In the genomic region with DNA sequence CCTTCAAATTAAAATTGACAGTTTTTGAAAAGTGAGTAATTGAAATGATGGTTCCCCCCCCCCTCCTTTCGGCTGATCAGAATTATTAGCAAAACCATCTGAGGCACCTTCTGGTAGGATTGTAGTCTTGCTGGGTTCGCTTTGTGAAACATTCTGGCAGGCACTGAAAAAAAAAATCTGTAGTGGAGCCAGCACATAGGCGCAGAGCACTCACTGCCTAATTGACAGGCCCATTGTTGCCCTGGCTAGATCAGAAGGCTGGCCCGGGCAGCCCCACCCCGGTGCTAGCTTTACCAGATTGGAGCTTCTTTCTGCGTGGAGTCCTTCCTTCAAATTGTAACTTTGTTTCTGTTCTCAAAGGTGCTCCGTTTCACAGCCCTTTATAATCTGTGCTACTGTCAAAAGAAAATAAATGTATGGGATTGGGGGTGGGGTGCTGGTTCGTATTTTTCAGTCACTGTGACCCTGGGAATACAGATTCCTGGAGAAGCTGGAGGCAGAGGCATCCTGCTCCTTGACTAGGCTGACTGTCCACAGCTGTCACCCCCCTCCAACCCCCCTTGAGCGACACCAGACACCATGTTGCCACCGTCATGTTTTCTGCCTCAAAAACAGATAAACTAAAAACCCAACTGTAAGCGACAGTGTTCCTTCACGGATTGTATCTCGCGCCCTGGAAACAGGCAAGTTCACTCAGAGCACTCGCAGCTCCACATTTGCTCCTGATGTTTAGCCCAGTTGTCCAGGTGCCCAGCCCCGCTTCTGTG, we compare ENCODE assay signal across 12 mouse cellular contexts.
A peak's percentile ranks its signal among the peaks of the same experiment; 100 is the strongest.
DNase-seq lines count a peak whose midpoint lies in the region; ATAC-seq and TF ChIP-seq lines count a peak whose summit lies in the region.
"Had no signal": no experiment of that assay in that cellular context is flagged by ENCODE, and none has a peak within 500 bp of the region (broad histone marks: within the 10 kb centered on the region; RNA-seq: fewer than 3 reads in every experiment).

No protein-coding gene starts in this region.

- TF ChIP-seq CTCF in intestine, postnatal 0 days (IDR thresholded peaks at IDR 0.05; ENCODE audit: low read depth): no peak

- no peaks in the 10 kb centered on the region; the same call in none of the 2 replicates for H3K4me1 ChIP-seq in kidney, embryonic 14.5 days (ENCODE audit: control insufficient read depth, insufficient read depth, low read length)
- H3K4me1 ChIP-seq in embryonic facial prominence, embryonic 10.5 days: peaks cover 45% of the 10 kb centered on the region
- H3K4me1 ChIP-seq in hindbrain, embryonic 15.5 days (replicated peaks): peaks cover 35% of the 10 kb centered on the region
- peaks cover 23% of the 10 kb centered on the region for H3K4me1 ChIP-seq in midbrain, embryonic 16.5 days (ENCODE audit: control insufficient read depth, insufficient read depth, low read length)
- no peaks in the 10 kb centered on the region for H3K4me1 ChIP-seq in intestine, postnatal 0 days (replicated peaks; ENCODE audit: control insufficient read depth, insufficient read depth, low read length)
- H3K4me1 ChIP-seq: liver, embryonic 15.5 days; stomach, embryonic 15.5 days had no signal

- no peak for DNase-seq in kidney, adult 18-20 months
- DNase-seq in embryonic facial prominence, embryonic 10.5 days (ENCODE audit: low spot score): peak; percentile 44
- no peak for DNase-seq in right cerebral cortex, postnatal 36 days (ENCODE audit: low spot score in 2 of 2)
- DNase-seq in ovary, postnatal 10 days (ENCODE audit: low spot score): no peak
- DNase-seq: kidney, postnatal 14 days had no signal

- no peak overlapping the region for H3K4me3 ChIP-seq in kidney, embryonic 14.5 days (ENCODE audit: low read length)
- H3K4me3 ChIP-seq in embryonic facial prominence, embryonic 10.5 days: no peak overlapping the region
- no peak overlapping the region for H3K4me3 ChIP-seq in hindbrain, embryonic 15.5 days
- H3K4me3 ChIP-seq in midbrain, embryonic 16.5 days (ENCODE audit: low read depth, low read length): no peak overlapping the region
- H3K4me3 ChIP-seq in intestine, postnatal 0 days (ENCODE audit: low read depth, low read length): no peak overlapping the region
- H3K4me3 ChIP-seq: embryonic facial prominence, embryonic 13.5 days; liver, embryonic 15.5 days; stomach, embryonic 15.5 days had no signal

- H3K4me2 ChIP-seq in kidney, embryonic 14.5 days (replicated peaks; ENCODE audit: low read depth, low read length): no peak overlapping the region
- H3K4me2 ChIP-seq in hindbrain, embryonic 15.5 days: 0 out of 2 replicates have a peak overlapping the region, but pooled peaks have one; percentile 4
- H3K4me2 ChIP-seq in midbrain, embryonic 16.5 days (ENCODE audit: low read length): peak overlapping the region; percentile 15; the same call in 1 of the 2 replicates
- no peak overlapping the region for H3K4me2 ChIP-seq in intestine, postnatal 0 days (replicated peaks; ENCODE audit: low read depth)
- H3K4me2 ChIP-seq: embryonic facial prominence, embryonic 13.5 days; liver, embryonic 15.5 days; stomach, embryonic 15.5 days had no signal

- no peaks in the 10 kb centered on the region for H3K27me3 ChIP-seq in kidney, embryonic 14.5 days (ENCODE audit: control insufficient read depth, insufficient read depth, low read length)
- H3K27me3 ChIP-seq in embryonic facial prominence, embryonic 10.5 days (replicated peaks; ENCODE audit: low read depth, poor library complexity, severe bottlenecking): no peaks in the 10 kb centered on the region
- H3K27me3 ChIP-seq in hindbrain, embryonic 15.5 days: no peaks in the 10 kb centered on the region
- H3K27me3 ChIP-seq in midbrain, embryonic 16.5 days (ENCODE audit: control insufficient read depth, insufficient read depth, low read depth, low read length): no peaks in the 10 kb centered on the region
- H3K27me3 ChIP-seq in intestine, postnatal 0 days (replicated peaks; ENCODE audit: control insufficient read depth, insufficient read depth, low read length): no peaks in the 10 kb centered on the region
- H3K27me3 ChIP-seq: embryonic facial prominence, embryonic 13.5 days; liver, embryonic 15.5 days; stomach, embryonic 15.5 days had no signal

- no peak overlapping the region for H3K9ac ChIP-seq in kidney, embryonic 14.5 days (ENCODE audit: low read depth, low read length)
- no peak overlapping the region for H3K9ac ChIP-seq in hindbrain, embryonic 15.5 days
- no peak overlapping the region for H3K9ac ChIP-seq in midbrain, embryonic 16.5 days (ENCODE audit: low read depth, low read length)
- H3K9ac ChIP-seq in intestine, postnatal 0 days (ENCODE audit: low read depth, low read length): no peak overlapping the region
- H3K9ac ChIP-seq: embryonic facial prominence, embryonic 13.5 days; liver, embryonic 15.5 days; stomach, embryonic 15.5 days had no signal

- H3K9me3 ChIP-seq in kidney, embryonic 14.5 days (ENCODE audit: control insufficient read depth, low read length): no peaks in the 10 kb centered on the region
- H3K9me3 ChIP-seq in embryonic facial prominence, embryonic 10.5 days: no peaks in the 10 kb centered on the region
- H3K9me3 ChIP-seq in hindbrain, embryonic 15.5 days: no peaks in the 10 kb centered on the region
- H3K9me3 ChIP-seq in midbrain, embryonic 16.5 days (replicated peaks; ENCODE audit: control insufficient read depth, low read length, poor library complexity, severe bottlenecking): no peaks in the 10 kb centered on the region
- no peaks in the 10 kb centered on the region for H3K9me3 ChIP-seq in intestine, postnatal 0 days (ENCODE audit: control insufficient read depth)
- H3K9me3 ChIP-seq: embryonic facial prominence, embryonic 13.5 days; liver, embryonic 15.5 days; stomach, embryonic 15.5 days had no signal

- no peak overlapping the region for H3K27ac ChIP-seq in kidney, embryonic 14.5 days (ENCODE audit: low read depth, low read length)
- peak overlapping the region; percentile 37 for H3K27ac ChIP-seq in embryonic facial prominence, embryonic 10.5 days (replicated peaks)
- no peak overlapping the region for H3K27ac ChIP-seq in hindbrain, embryonic 15.5 days (replicated peaks)
- H3K27ac ChIP-seq in midbrain, embryonic 16.5 days (ENCODE audit: low read length): no peak overlapping the region
- no peak overlapping the region for H3K27ac ChIP-seq in intestine, postnatal 0 days (ENCODE audit: low read depth, low read length)
- H3K27ac ChIP-seq: embryonic facial prominence, embryonic 13.5 days; liver, embryonic 15.5 days; stomach, embryonic 15.5 days had no signal

- 59% methylated on average over 16 of the region's 16 CpGs for WGBS in kidney, embryonic 14.5 days
- 44% methylated on average over 16 of the region's 16 CpGs for WGBS in embryonic facial prominence, embryonic 10.5 days
- 29% methylated on average over 16 of the region's 16 CpGs for WGBS in hindbrain, embryonic 15.5 days
- WGBS in midbrain, embryonic 16.5 days: 26% methylated on average over 16 of the region's 16 CpGs
- 61% methylated on average over 16 of the region's 16 CpGs for WGBS in intestine, postnatal 0 days

- H3K36me3 ChIP-seq in kidney, embryonic 14.5 days (ENCODE audit: control insufficient read depth, insufficient read depth, low read length): no peaks in the 10 kb centered on the region
- H3K36me3 ChIP-seq in embryonic facial prominence, embryonic 10.5 days (replicated peaks): 0 out of 2 replicates have a peak, but pooled peaks cover 10% of the 10 kb centered on the region
- H3K36me3 ChIP-seq in hindbrain, embryonic 15.5 days: no peaks in the 10 kb centered on the region
- H3K36me3 ChIP-seq in midbrain, embryonic 16.5 days (ENCODE audit: control insufficient read depth, insufficient read depth, low read length): no peaks in the 10 kb centered on the region
- H3K36me3 ChIP-seq in intestine, postnatal 0 days (ENCODE audit: control insufficient read depth, insufficient read depth): no peaks in the 10 kb centered on the region
- H3K36me3 ChIP-seq: stomach, embryonic 15.5 days had no signal

- ATAC-seq in kidney, embryonic 14.5 days (ENCODE audit: low FRiP score, low TSS enrichment): 0 out of 2 replicates have a peak, but pooled peaks have one; percentile 53
- peak; percentile 58; the same call in 1 of the 2 replicates for ATAC-seq in hindbrain, embryonic 15.5 days (ENCODE audit: low FRiP score, low read depth)
- 0 out of 2 replicates have a peak, but pooled peaks have one; percentile 9 for ATAC-seq in midbrain, embryonic 16.5 days
- ATAC-seq in intestine, postnatal 0 days: no peak

Comparison
In these comparisons a context has a peak if more than half of its experiments do, and no peak if none do; other contexts are left out.
1. H3K4me2 ChIP-seq: peak in hindbrain, embryonic 15.5 days (single experiment) and midbrain, embryonic 16.5 days (single experiment); none in kidney, embryonic 14.5 days (single experiment) and intestine, postnatal 0 days (single experiment).